Mouse (Mus musculus): Measurements from ENCODE around the gene Cfb. TPM values are rescaled to one million over a fixed set of nuclear protein-coding genes. Genes with fewer than 3 reads are reported as not detected.

Gene Cfb
- total and polyA plus RNA-seq, 2 experiments from 2014 or later: 1.1 to 1.3 TPM

DNA sequence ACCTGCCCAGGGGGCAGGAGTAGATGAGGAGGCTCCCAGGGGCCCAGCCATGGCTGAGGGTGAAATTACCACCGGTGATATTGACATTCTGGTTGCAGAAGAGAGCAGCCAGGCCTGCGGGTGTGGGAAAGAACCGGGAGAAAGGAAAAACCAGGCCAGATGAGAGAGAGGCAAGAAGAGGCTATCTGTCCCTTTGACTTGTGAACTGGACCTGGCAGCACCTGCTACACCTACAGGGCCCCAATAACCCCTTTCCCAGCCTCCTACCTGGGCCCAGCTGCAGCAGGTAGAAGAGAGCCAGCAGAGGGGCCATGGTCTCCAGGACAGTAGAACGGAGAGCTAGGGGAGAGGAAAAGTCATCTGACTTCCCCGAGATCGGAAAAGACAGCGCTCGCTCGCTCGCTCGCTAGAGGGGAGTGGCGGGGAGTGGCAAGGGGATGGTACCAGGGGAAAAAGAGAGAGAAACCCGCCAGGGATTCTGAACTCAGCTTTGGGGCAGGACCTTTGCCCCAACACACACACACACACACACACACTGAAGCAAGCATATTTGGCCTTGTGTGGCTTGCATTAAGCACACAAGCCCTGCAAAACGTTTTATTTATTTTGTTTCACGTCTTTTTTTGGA lies 19.5 kb upstream of the Cfb start, which contains the start of gene Gm20547:
Gm20547 (minus strand) TSS at position 360 of the 628 bp plus-strand sequence.
- TF ChIP-seq EP300 (IDR thresholded peaks at IDR 0.05; ENCODE audit: low read depth) (no peak), CTCF (IDR thresholded peaks at IDR 0.05; ENCODE audit: low read depth) (no peak)
- Histone ChIP-seq H3K9me3 (replicated peaks; ENCODE audit: control insufficient read depth, low read length) (no peaks in the 10 kb centered on the region), H3K9ac (replicated peaks; ENCODE audit: low read depth, low read length) (no peak within 1 kb of the TSS), H3K4me2 (ENCODE audit: low read depth, low read length) (peak within 1 kb of the TSS; percentile 38), H3K27ac (ENCODE audit: low read depth) (no peak within 1 kb of the TSS), H3K36me3 (replicated peaks; ENCODE audit: control insufficient read depth, insufficient read depth, low read length) (no peaks in the 10 kb centered on the region), H3K27me3 (ENCODE audit: control insufficient read depth, insufficient read depth, low read length) (no peaks in the 10 kb centered on the region), H3K4me1 (ENCODE audit: control insufficient read depth, insufficient read depth) (no peaks in the 10 kb centered on the region), H3K4me3 (ENCODE audit: low read depth, low read length) (no peak within 1 kb of the TSS)
- DNase-seq (ENCODE audit: low spot score) (no peak), ATAC-seq (ENCODE audit: insufficient read depth, low read depth) (no peak)
- WGBS: 12% methylated on average over 15 of the region's 15 CpGs

DNA sequence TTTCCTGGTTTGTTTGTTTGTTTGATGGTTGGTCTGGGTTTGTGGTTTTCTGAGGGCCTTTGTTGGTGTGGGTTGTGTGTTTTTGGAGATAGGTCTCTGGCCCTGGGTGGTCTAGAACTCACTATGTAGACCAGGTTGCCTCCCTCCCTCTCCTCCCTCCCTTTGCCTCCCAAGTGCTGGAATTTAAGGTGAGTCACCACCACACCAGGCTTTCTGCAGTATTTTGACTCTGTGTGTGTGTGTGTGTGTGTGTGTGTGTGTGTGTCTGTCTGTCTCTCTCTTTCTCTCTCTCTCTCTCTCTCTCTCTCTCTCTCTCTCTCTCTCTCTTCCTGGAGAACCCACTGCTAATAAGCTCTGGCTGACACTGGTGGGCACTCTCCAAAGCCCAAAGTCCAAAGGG lies 18.8 kb upstream of the Cfb start:
- no peaks in the 10 kb centered on the region for H3K4me1 ChIP-seq (ENCODE audit: control insufficient read depth, insufficient read depth)
- no peak overlapping the region for H3K4me2 ChIP-seq (ENCODE audit: low read depth, low read length)
- no peaks in the 10 kb centered on the region for H3K27me3 ChIP-seq (ENCODE audit: control insufficient read depth, insufficient read depth, low read length)
- H3K27ac ChIP-seq (ENCODE audit: low read depth): no peak overlapping the region
- DNase-seq (ENCODE audit: low spot score) (no peak), ATAC-seq (ENCODE audit: insufficient read depth, low read depth) (no peak)
- TF ChIP-seq EP300 (IDR thresholded peaks at IDR 0.05; ENCODE audit: low read depth): no peak
- TF ChIP-seq CTCF (IDR thresholded peaks at IDR 0.05; ENCODE audit: low read depth): no peak
- no peak overlapping the region for H3K4me3 ChIP-seq (ENCODE audit: low read depth, low read length)
- no peaks in the 10 kb centered on the region for H3K9me3 ChIP-seq (replicated peaks; ENCODE audit: control insufficient read depth, low read length)
- H3K9ac ChIP-seq (replicated peaks; ENCODE audit: low read depth, low read length): no peak overlapping the region
- no peaks in the 10 kb centered on the region for H3K36me3 ChIP-seq (replicated peaks; ENCODE audit: control insufficient read depth, insufficient read depth, low read length)

- Histone ChIP-seq H3K27me3 (ENCODE audit: control insufficient read depth, insufficient read depth, low read length) (no peaks in the 10 kb centered on the region), H3K36me3 (replicated peaks; ENCODE audit: control insufficient read depth, insufficient read depth, low read length) (no peaks in the 10 kb centered on the region), H3K27ac (ENCODE audit: low read depth) (no peak within 1 kb of the TSS), H3K4me3 (ENCODE audit: low read depth, low read length) (no peak within 1 kb of the TSS), H3K9me3 (replicated peaks; ENCODE audit: control insufficient read depth, low read length) (no peaks in the 10 kb centered on the region), H3K4me2 (ENCODE audit: low read depth, low read length) (no peak within 1 kb of the TSS), H3K4me1 (ENCODE audit: control insufficient read depth, insufficient read depth) (no peaks in the 10 kb centered on the region), H3K9ac (replicated peaks; ENCODE audit: low read depth, low read length) (no peak within 1 kb of the TSS)
- TF ChIP-seq EP300 (IDR thresholded peaks at IDR 0.05; ENCODE audit: low read depth): no peak
- TF ChIP-seq CTCF (IDR thresholded peaks at IDR 0.05; ENCODE audit: low read depth): no peak
- DNase-seq (ENCODE audit: low spot score): no peak
- 51% methylated on average over 11 of the region's 11 CpGs for WGBS
- ATAC-seq (ENCODE audit: insufficient read depth, low read depth): no peak
Measured at GRCm38 (mm10) chr17:34879336-34879879, 17.1 kb upstream of the Cfb start, which contains the start of gene Zbtb12. Gene Zbtb12, plus strand, starts transcription at chr17:34879483.

- Histone ChIP-seq H3K9ac (replicated peaks; ENCODE audit: low read depth, low read length) (no peak overlapping the region), H3K4me2 (ENCODE audit: low read depth, low read length) (no peak overlapping the region), H3K36me3 (replicated peaks; ENCODE audit: control insufficient read depth, insufficient read depth, low read length) (no peaks in the 10 kb centered on the region), H3K27ac (ENCODE audit: low read depth) (no peak overlapping the region), H3K4me1 (ENCODE audit: control insufficient read depth, insufficient read depth) (no peaks in the 10 kb centered on the region), H3K4me3 (ENCODE audit: low read depth, low read length) (no peak overlapping the region), H3K27me3 (ENCODE audit: control insufficient read depth, insufficient read depth, low read length) (0 out of 2 replicates have a peak, but pooled peaks cover 3% of the 10 kb centered on the region), H3K9me3 (replicated peaks; ENCODE audit: control insufficient read depth, low read length) (no peaks in the 10 kb centered on the region)
- 94% methylated on average over 6 of the region's 6 CpGs for WGBS
- no peak for ATAC-seq (ENCODE audit: insufficient read depth, low read depth)
- DNase-seq (ENCODE audit: low spot score): no peak
- no peak for TF ChIP-seq EP300 (IDR thresholded peaks at IDR 0.05; ENCODE audit: low read depth)
Measured at GRCm38 (mm10) chr17:34874321-34874720, 12.0 kb upstream of the Cfb start.

GRCm38 (mm10) chr17:34865981-34866380 lies 3.7 kb upstream of the Cfb start:
- H3K27ac ChIP-seq (ENCODE audit: low read depth): no peak overlapping the region
- H3K27me3 ChIP-seq (ENCODE audit: control insufficient read depth, insufficient read depth, low read length): no peaks in the 10 kb centered on the region
- no peak overlapping the region for H3K4me2 ChIP-seq (ENCODE audit: low read depth, low read length)
- DNase-seq (ENCODE audit: low spot score) (no peak), ATAC-seq (ENCODE audit: insufficient read depth, low read depth) (no peak)
- WGBS: 54% methylated on average over 7 of the region's 7 CpGs
- no peak for TF ChIP-seq EP300 (IDR thresholded peaks at IDR 0.05; ENCODE audit: low read depth)
- no peak for TF ChIP-seq CTCF (IDR thresholded peaks at IDR 0.05; ENCODE audit: low read depth)
- H3K4me1 ChIP-seq (ENCODE audit: control insufficient read depth, insufficient read depth): no peaks in the 10 kb centered on the region
- no peaks in the 10 kb centered on the region for H3K9me3 ChIP-seq (replicated peaks; ENCODE audit: control insufficient read depth, low read length)
- no peak overlapping the region for H3K4me3 ChIP-seq (ENCODE audit: low read depth, low read length)
- no peak overlapping the region for H3K9ac ChIP-seq (replicated peaks; ENCODE audit: low read depth, low read length)
- no peaks in the 10 kb centered on the region for H3K36me3 ChIP-seq (replicated peaks; ENCODE audit: control insufficient read depth, insufficient read depth, low read length)

Measured in heart, postnatal 0 days (tissue).